Comparison of ENCODE assay signal across 9 mouse cellular contexts in genomic region chr11:119042466-119043272, GRCm38 (mm10). TPM values are rescaled to one million over a fixed set of nuclear protein-coding genes. Genes with fewer than 3 reads are reported as not detected.
DNase-seq lines count a peak whose midpoint lies in the region; ATAC-seq and TF ChIP-seq lines count a peak whose summit lies in the region.
"Had no signal": no experiment of that assay in that cellular context is flagged by ENCODE, and none has a peak within 500 bp of the region (broad histone marks: within the 10 kb centered on the region; RNA-seq: fewer than 3 reads in every experiment).

No protein-coding gene starts in this region.

- H3K4me2 ChIP-seq in hindbrain, embryonic 11.5 days (replicated peaks; ENCODE audit: low read depth, low read length): no peak overlapping the region
- no peak overlapping the region for H3K4me2 ChIP-seq in hindbrain, embryonic 16.5 days (ENCODE audit: low read length)
- H3K4me2 ChIP-seq in limb, embryonic 14.5 days (replicated peaks; ENCODE audit: low read depth, low read length, severe bottlenecking): peak overlapping the region; percentile 100

- H3K9me3 ChIP-seq in hindbrain, embryonic 11.5 days (ENCODE audit: control insufficient read depth, low read length): no peaks in the 10 kb centered on the region
- no peaks in the 10 kb centered on the region for H3K9me3 ChIP-seq in hindbrain, embryonic 16.5 days (ENCODE audit: control insufficient read depth, low read length)
- no peaks in the 10 kb centered on the region for H3K9me3 ChIP-seq in limb, embryonic 14.5 days (ENCODE audit: control insufficient read depth, low read length)

- no peaks in the 10 kb centered on the region for H3K36me3 ChIP-seq in hindbrain, embryonic 11.5 days (ENCODE audit: control insufficient read depth, insufficient read depth, low read length)
- no peaks in the 10 kb centered on the region for H3K36me3 ChIP-seq in hindbrain, embryonic 16.5 days (ENCODE audit: control insufficient read depth, insufficient read depth, low read length)
- peaks cover 9% of the 10 kb centered on the region for H3K36me3 ChIP-seq in limb, embryonic 14.5 days (ENCODE audit: control insufficient read depth, insufficient read depth, low read length)

- H3K9ac ChIP-seq in hindbrain, embryonic 11.5 days (ENCODE audit: low read depth, low read length): no peak overlapping the region
- H3K9ac ChIP-seq in hindbrain, embryonic 16.5 days (ENCODE audit: low read depth, low read length): no peak overlapping the region
- H3K9ac ChIP-seq in limb, embryonic 14.5 days (ENCODE audit: low read depth, low read length, severe bottlenecking): peak overlapping the region; percentile 28; the same call in 1 of the 2 replicates

- peaks cover 77% of the 10 kb centered on the region for H3K27me3 ChIP-seq in hindbrain, embryonic 11.5 days (ENCODE audit: control insufficient read depth, insufficient read depth, low read length)
- H3K27me3 ChIP-seq in hindbrain, embryonic 16.5 days (replicated peaks; ENCODE audit: control insufficient read depth, insufficient read depth, low read length): peaks cover 50% of the 10 kb centered on the region
- peaks cover 55% of the 10 kb centered on the region for H3K27me3 ChIP-seq in limb, embryonic 14.5 days (ENCODE audit: control insufficient read depth, insufficient read depth, low read length)

- H3K4me3 ChIP-seq in hindbrain, embryonic 11.5 days (ENCODE audit: low read depth, low read length): no peak overlapping the region; the same call in 1 of the 2 replicates
- H3K4me3 ChIP-seq in hindbrain, embryonic 16.5 days (ENCODE audit: low read length): no peak overlapping the region
- H3K4me3 ChIP-seq in limb, embryonic 14.5 days (replicated peaks; ENCODE audit: low read length): peak overlapping the region; percentile 77

- no peak overlapping the region for H3K27ac ChIP-seq in hindbrain, embryonic 11.5 days (ENCODE audit: low read depth, low read length)
- H3K27ac ChIP-seq in hindbrain, embryonic 16.5 days (ENCODE audit: low read depth, low read length): no peak overlapping the region
- peak overlapping the region; percentile 76 for H3K27ac ChIP-seq in limb, embryonic 14.5 days (replicated peaks; ENCODE audit: low read depth, low read length)

- peak; percentile 57 for DNase-seq in hindbrain, embryonic 11.5 days (ENCODE audit: low spot score)
- peak; percentile 40 to 51 for DNase-seq in B cell, adult 2 months
- peak; percentile 53 for DNase-seq in embryo, embryonic 9.5 days (ENCODE audit: extremely low spot score)
- DNase-seq in limb, embryonic 14.5 days (ENCODE audit: low spot score): peak; percentile 90
- DNase-seq in layer of hippocampus, postnatal 14 days (ENCODE audit: low spot score in 2 of 2): no peak
- no peak for DNase-seq in urinary bladder, postnatal 14 days (ENCODE audit: low spot score)
- DNase-seq in layer of hippocampus, adult 18-20 months (ENCODE audit: low spot score in 2 of 2): no peak

- H3K4me1 ChIP-seq in hindbrain, embryonic 11.5 days (replicated peaks; ENCODE audit: control insufficient read depth, insufficient read depth, low read length): peaks cover 23% of the 10 kb centered on the region
- H3K4me1 ChIP-seq in hindbrain, embryonic 16.5 days (ENCODE audit: control insufficient read depth, insufficient read depth, low read depth, low read length): peaks cover 40% of the 10 kb centered on the region
- H3K4me1 ChIP-seq in limb, embryonic 14.5 days (ENCODE audit: control insufficient read depth, insufficient read depth, low read length): peaks cover 68% of the 10 kb centered on the region

- no peak for TF ChIP-seq POLR2A in limb, embryonic 14.5 days (IDR thresholded peaks at IDR 0.05; ENCODE audit: borderline replicate concordance, extremely low read depth, insufficient read depth, insufficient read length)

- WGBS in hindbrain, embryonic 11.5 days: 1% methylated on average over 51 of the region's 52 CpGs
- under 1% methylated on average over 52 of the region's 52 CpGs for WGBS in hindbrain, embryonic 16.5 days
- WGBS in limb, embryonic 14.5 days: under 1% methylated on average over 52 of the region's 52 CpGs

- no peak for ATAC-seq in hindbrain, embryonic 11.5 days (ENCODE audit: low FRiP score)
- no peak for ATAC-seq in hindbrain, embryonic 16.5 days
- no peak for ATAC-seq in limb, embryonic 14.5 days (ENCODE audit: low FRiP score, low read depth)

RNA-seq across cellular contexts. Expression of gene Cbx8, which starts 1.9 kb away (rescaled TPM):
- 9.1 and 9.3 TPM in 2 replicates for polyA plus RNA-seq in hindbrain, embryonic 11.5 days (2014; fragmentation: Nextera tagmentation; extraction: Ambion mirVana)
- 8.5 and 9.5 TPM in 2 replicates for polyA plus RNA-seq in hindbrain, embryonic 16.5 days (2015; fragmentation: Nextera tagmentation; extraction: Ambion mirVana)
- 6.9 and 7.2 TPM in 2 replicates for polyA plus RNA-seq in limb, embryonic 14.5 days (2012; rRNA removed)
- polyA plus RNA-seq in limb, embryonic 14.5 days (2014; fragmentation: Nextera tagmentation; extraction: Ambion mirVana): 10.1 and 12.6 TPM in 2 replicates
- total RNA-seq in layer of hippocampus, postnatal 14 days (2021): 10 to 100 TPM; 15.0 to 15.2 TPM
- 10 to 100 TPM in 1 of 2 experiments, 1 to 10 TPM in 1; 8.7 to 10.9 TPM for total RNA-seq in layer of hippocampus, adult 18-20 months (2021)

RNA-seq across cellular contexts. Expression of gene Cbx2, which starts 19.9 kb away (rescaled TPM):
- polyA plus RNA-seq in hindbrain, embryonic 11.5 days (2014; fragmentation: Nextera tagmentation; extraction: Ambion mirVana): 44.4 and 54.5 TPM in 2 replicates
- 10.7 and 14.0 TPM in 2 replicates for polyA plus RNA-seq in hindbrain, embryonic 16.5 days (2015; fragmentation: Nextera tagmentation; extraction: Ambion mirVana)
- 35.7 and 40.4 TPM in 2 replicates for polyA plus RNA-seq in limb, embryonic 14.5 days (2012; rRNA removed)
- 29.1 and 35.5 TPM in 2 replicates for polyA plus RNA-seq in limb, embryonic 14.5 days (2014; fragmentation: Nextera tagmentation; extraction: Ambion mirVana)
- total RNA-seq in layer of hippocampus, postnatal 14 days (2021): 1 to 10 TPM; 3.6 to 4.2 TPM
- total RNA-seq in layer of hippocampus, adult 18-20 months (2021): 1 to 10 TPM; 2.5 to 2.9 TPM

RNA-seq across cellular contexts. Expression of gene Cbx4, which starts 43.4 kb away (rescaled TPM):
- 5.4 and 7.1 TPM in 2 replicates for polyA plus RNA-seq in hindbrain, embryonic 11.5 days (2014; fragmentation: Nextera tagmentation; extraction: Ambion mirVana)
- polyA plus RNA-seq in hindbrain, embryonic 16.5 days (2015; fragmentation: Nextera tagmentation; extraction: Ambion mirVana): 23.4 and 24.8 TPM in 2 replicates
- 23.1 and 24.3 TPM in 2 replicates for polyA plus RNA-seq in limb, embryonic 14.5 days (2012; rRNA removed)
- polyA plus RNA-seq in limb, embryonic 14.5 days (2014; fragmentation: Nextera tagmentation; extraction: Ambion mirVana): 10.9 and 11.4 TPM in 2 replicates
- 10 to 100 TPM; 59.1 to 59.4 TPM for total RNA-seq in layer of hippocampus, postnatal 14 days (2021)
- total RNA-seq in layer of hippocampus, adult 18-20 months (2021): 10 to 100 TPM; 44.7 to 49.1 TPM

RNA-seq across cellular contexts. Expression of gene Enpp7, which starts 54.7 kb away (rescaled TPM):
- not detected in 2 replicates for polyA plus RNA-seq in hindbrain, embryonic 11.5 days (2014; fragmentation: Nextera tagmentation; extraction: Ambion mirVana)
- not detected in 2 replicates for polyA plus RNA-seq in hindbrain, embryonic 16.5 days (2015; fragmentation: Nextera tagmentation; extraction: Ambion mirVana)
- polyA plus RNA-seq in limb, embryonic 14.5 days (2012; rRNA removed): 0.05 and 0.08 TPM in 2 replicates
- not detected in 2 replicates for polyA plus RNA-seq in limb, embryonic 14.5 days (2014; fragmentation: Nextera tagmentation; extraction: Ambion mirVana)
- total RNA-seq in layer of hippocampus, postnatal 14 days (2021): not detected
- total RNA-seq in layer of hippocampus, adult 18-20 months (2021): not detected
- polyA plus RNA-seq: erythroblast, embryonic 14.5 days had no signal

Comparison
In these comparisons a context has a peak if more than half of its experiments do, and no peak if none do; other contexts are left out.
1. DNase-seq: peak in hindbrain, embryonic 11.5 days (single experiment), B cell, adult 2 months (2 of 2), embryo, embryonic 9.5 days (single experiment) and limb, embryonic 14.5 days (single experiment); none in layer of hippocampus, postnatal 14 days (0 of 2), urinary bladder, postnatal 14 days (single experiment) and layer of hippocampus, adult 18-20 months (0 of 2).